Comparison of ENCODE assay signal across 8 mouse cellular contexts in the genomic region with DNA sequence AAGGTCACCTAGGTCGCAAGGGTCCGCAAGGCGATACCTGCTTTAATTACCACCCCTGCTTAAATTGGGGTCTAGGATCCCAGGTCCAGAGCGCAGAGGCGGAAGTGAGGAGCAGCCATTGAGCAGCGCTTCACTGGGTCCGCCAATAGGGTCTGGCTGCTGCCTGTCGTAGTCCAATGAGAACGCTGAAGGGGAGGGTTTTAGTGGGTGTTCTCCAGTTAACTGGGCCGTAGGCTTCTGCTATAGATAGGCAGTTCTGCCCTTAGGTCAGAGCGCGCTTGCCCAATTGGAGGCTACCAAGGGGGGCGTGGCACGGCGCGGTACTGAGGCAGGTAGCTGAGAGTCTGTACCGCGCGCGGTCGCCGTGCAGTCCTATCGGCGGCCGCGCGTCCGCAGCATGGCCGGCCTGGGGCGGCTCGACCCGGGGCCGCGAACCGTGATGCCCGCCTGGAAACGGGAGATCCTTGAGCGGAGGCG. TPM values are rescaled to one million over a fixed set of nuclear protein-coding genes. Genes with fewer than 3 reads are reported as not detected.
DNase-seq lines count a peak whose midpoint lies in the region; ATAC-seq and TF ChIP-seq lines count a peak whose summit lies in the region.

A gene (plus strand): TSS at position 328 of the 477 bp plus-strand sequence.

- in situ Hi-C loops in ES-E14 (cut with MboI; ENCODE audit: low sequenced_read_pairs in 2 of 2, unreplicated experiment in 2 of 2), result no loop called here

- TF ChIP-seq POLR2A in lung, adult 2 months (IDR thresholded peaks at IDR 0.05; ENCODE audit: borderline replicate concordance, extremely low read depth, low read depth, low read length), result peak; percentile 28; the same call in 1 of the 2 replicates

- peaks cover 15% of the 10 kb centered on the region; the same call in 1 of the 2 replicates for H3K27me3 ChIP-seq in forebrain, embryonic 15.5 days

- TF ChIP-seq CTCF in lung, adult 2 months (IDR thresholded peaks at IDR 0.05; ENCODE audit: insufficient read depth, low read length), result no peak

- peak within 1 kb of the TSS; percentile 87 to 90 for H3K4me3 ChIP-seq in ES-E14 (ENCODE audit: insufficient read depth in 1 of 2, low read depth in 1 of 2, low read length in 2 of 2, poor library complexity in 1 of 2, severe bottlenecking in 1 of 2)
- H3K4me3 ChIP-seq in forebrain, embryonic 15.5 days, result peak within 1 kb of the TSS; percentile 63
- H3K4me3 ChIP-seq in lung, adult 2 months (replicated peaks; ENCODE audit: extremely low read depth, low read depth, low read length), result peak within 1 kb of the TSS; percentile 66

- intact Hi-C loops in heart, postnatal 25 days (cut with DNase I), result no loop called here

- ATAC-seq in forebrain, embryonic 15.5 days (replicated peaks), result peak; percentile 100
- peak; percentile 98 for ATAC-seq in neutrophil, adult 5-6 weeks (ENCODE audit: extremely low read depth, insufficient number of reproducible peaks, low FRiP score, poor library complexity, severe bottlenecking)

- peak within 1 kb of the TSS; percentile 98 for H3K4me2 ChIP-seq in forebrain, embryonic 15.5 days (replicated peaks)

- peak within 1 kb of the TSS; percentile 49; the same call in 1 of the 2 replicates for H3K27ac ChIP-seq in ES-E14 (ENCODE audit: insufficient read depth, low read depth, low read length, poor library complexity, severe bottlenecking)
- H3K27ac ChIP-seq in forebrain, embryonic 15.5 days (replicated peaks), result peak within 1 kb of the TSS; percentile 62

- no peaks in the 10 kb centered on the region for H3K9me3 ChIP-seq in ES-E14 (ENCODE audit: control insufficient read depth, insufficient read depth, low read depth, low read length)
- H3K9me3 ChIP-seq in forebrain, embryonic 15.5 days, result no peaks in the 10 kb centered on the region

- peak within 1 kb of the TSS; percentile 86 for H3K9ac ChIP-seq in ES-E14 (ENCODE audit: insufficient read depth, low read depth, low read length, poor library complexity, severe bottlenecking)
- peak within 1 kb of the TSS; percentile 60 for H3K9ac ChIP-seq in forebrain, embryonic 15.5 days (replicated peaks)

- WGBS in forebrain, embryonic 15.5 days, result under 1% methylated on average over 39 of the region's 39 CpGs
- under 1% methylated on average over 39 of the region's 39 CpGs for WGBS in lung, adult 2 months

- DNase-seq in ES-E14 (ENCODE audit: low read depth, low spot score), result peak; percentile 96
- DNase-seq in cerebellum, adult 11-12 months, result peak; percentile 98
- peak; percentile 92 for DNase-seq in heart, postnatal 25 days (ENCODE audit: low spot score)
- peak; percentile 93 to 97 for DNase-seq in layer of hippocampus, adult 18-20 months (ENCODE audit: low spot score in 2 of 2)
- peak; percentile 89 for DNase-seq in lung, adult 2 months
- peak; percentile 88 to 95 for DNase-seq in thymus, adult 18-20 months

- H3K4me1 ChIP-seq in ES-E14 (ENCODE audit: control insufficient read depth in 2 of 2, insufficient read depth in 2 of 2, low read length in 2 of 2, poor library complexity in 1 of 2), result peaks cover 0 to 11% of the 10 kb centered on the region in 2 experiments; a peak in 1 of 4 replicates
- H3K4me1 ChIP-seq in forebrain, embryonic 15.5 days, result peaks cover 51% of the 10 kb centered on the region
- peaks cover 10% of the 10 kb centered on the region for H3K4me1 ChIP-seq in lung, adult 2 months (ENCODE audit: control insufficient read depth, insufficient read depth, low read length)

- peaks cover 2% of the 10 kb centered on the region; the same call in 1 of the 2 replicates for H3K36me3 ChIP-seq in ES-E14 (ENCODE audit: control insufficient read depth, insufficient read depth, low read length, poor library complexity, severe bottlenecking)
- H3K36me3 ChIP-seq in forebrain, embryonic 15.5 days, result no peaks in the 10 kb centered on the region

TF ChIP-seq in ES-E14, 5 proteins besides CTCF, POLR2A, EP300 and RAD21:
- no peak for TF ChIP-seq HCFC1 (IDR thresholded peaks at IDR 0.05; ENCODE audit: borderline replicate concordance, insufficient read depth, low read length)
- TF ChIP-seq CHD2 (IDR thresholded peaks at IDR 0.05; ENCODE audit: low read depth, low read length), result peak; percentile 91
- no peak for TF ChIP-seq MAFK (IDR thresholded peaks at IDR 0.05; ENCODE audit: insufficient read depth, low read depth, low read length)

RNA-seq across cellular contexts. Expression of the gene that starts here (rescaled TPM):
- total RNA-seq in ES-E14 (2012; rRNA removed), result 21.6 and 31.4 TPM in 2 replicates
- polyA plus RNA-seq in forebrain, embryonic 15.5 days (2015; fragmentation: Nextera tagmentation; extraction: Ambion mirVana), result 15.6 and 16.5 TPM in 2 replicates
- total RNA-seq in heart, postnatal 25 days (2021), result 1 to 10 TPM; 3.6 to 6.0 TPM
- 10 to 100 TPM; 21.2 to 23.1 TPM for total RNA-seq in layer of hippocampus, adult 18-20 months (2021)
- polyA plus RNA-seq in lung, adult 2 months (2012; rRNA removed), result 17.4 and 24.3 TPM in 2 replicates
- 4.9 and 6.9 TPM in 2 replicates for total RNA-seq in neutrophil, adult 5-6 weeks (2017)

Comparison
In these comparisons a context has a peak if more than half of its experiments do, and no peak if none do; other contexts are left out.
1. Peak in every context shown above with its lines: DNase-seq, ATAC-seq, H3K4me3 ChIP-seq and H3K27ac ChIP-seq.